Mouse (Mus musculus): ENCODE results near the gene Pex16.
"Not testable (repeated sequence)": the region's sequence is repeated elsewhere in the genome, so short reads cannot be mapped to it uniquely, and the experiment has no call there.

Gene Pex16

GRCm38 (mm10) chr2:92386821-92387570, 12.5 kb downstream of the Pex16 start:
- DNase-seq (ENCODE audit: inconsistent age in 2 of 2, low spot score in 1 of 2) = peak in 1 of 2 experiments; percentile 46

- no peak for DNase-seq (ENCODE audit: inconsistent age in 2 of 2, low spot score in 1 of 2)
Observed at GRCm38 (mm10) chr2:92387646-92388045, 13.2 kb downstream of the Pex16 start.

DNA sequence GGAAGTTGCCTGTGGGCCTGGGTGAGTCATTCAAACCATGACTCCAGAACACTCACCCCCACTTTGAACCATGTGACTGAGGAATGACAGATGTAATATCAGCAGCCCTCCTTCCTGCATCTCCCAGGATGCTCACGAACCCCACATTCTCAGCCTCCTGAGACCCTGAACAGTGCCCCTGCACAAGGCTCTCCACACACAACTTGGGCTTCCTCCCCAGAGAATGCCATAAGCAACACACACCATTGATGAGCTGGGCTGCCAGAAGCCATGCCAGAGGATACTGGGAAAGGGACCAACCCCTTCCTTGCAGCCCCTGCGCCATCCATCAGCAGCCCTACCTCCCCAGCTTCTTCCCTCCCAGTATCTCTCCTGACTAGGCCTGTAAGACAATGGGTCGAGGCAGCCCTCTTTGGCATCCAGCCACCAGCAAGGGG, 13.6 kb downstream of the Pex16 start:
- DNase-seq (ENCODE audit: inconsistent age in 2 of 2, low spot score in 1 of 2) = peak in 1 of 2 experiments; percentile 55

GRCm38 (mm10) chr2:92388891-92389641, 14.6 kb downstream of the Pex16 start:
- peak; percentile 92 to 96 for DNase-seq (ENCODE audit: inconsistent age in 2 of 2, low spot score in 1 of 2)

- no peak for DNase-seq (ENCODE audit: inconsistent age in 2 of 2, low spot score in 1 of 2)
Observed at GRCm38 (mm10) chr2:92389645-92390044, 15.2 kb downstream of the Pex16 start.

DNA sequence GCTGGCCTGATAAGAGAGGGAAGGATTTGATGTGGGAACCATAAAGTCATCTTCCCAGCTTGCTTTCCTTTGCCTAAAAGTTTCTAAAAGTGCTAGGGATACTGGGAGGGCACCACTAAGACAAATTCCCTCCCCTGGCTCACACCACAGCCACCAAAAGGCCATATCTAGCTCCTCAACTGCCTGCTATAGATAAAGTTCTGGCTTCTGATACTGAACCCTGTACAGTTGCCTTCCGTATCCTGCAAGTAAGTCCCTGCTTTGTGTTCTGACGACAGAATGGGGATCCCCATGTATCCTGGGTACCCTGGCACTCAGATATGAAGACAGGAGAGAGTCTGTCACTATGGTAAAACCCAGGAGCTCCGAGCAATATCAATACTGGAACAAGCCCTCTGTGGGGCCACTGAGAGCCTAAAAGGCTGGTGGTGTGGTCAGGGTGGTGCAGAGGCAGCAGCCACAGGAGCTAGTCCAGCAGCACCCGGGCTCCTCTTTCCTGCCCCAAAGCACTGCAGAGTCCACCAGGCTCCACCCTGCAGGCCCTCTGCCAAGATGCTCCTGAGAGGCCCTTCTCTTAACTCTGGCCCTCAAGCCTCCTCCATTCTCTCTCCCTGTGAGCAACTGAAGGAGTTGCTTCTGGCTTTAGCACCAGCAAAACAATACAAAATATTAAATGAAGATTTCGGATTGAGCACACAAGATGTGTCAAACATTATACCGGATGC, 15.9 kb downstream of the Pex16 start:
- DNase-seq (ENCODE audit: inconsistent age in 2 of 2, low spot score in 1 of 2) = no peak

GRCm38 (mm10) chr2:92391116-92391515, 16.6 kb downstream of the Pex16 start:
- DNase-seq (ENCODE audit: inconsistent age in 2 of 2, low spot score in 1 of 2) = no peak

GRCm38 (mm10) chr2:92391703-92392317, 17.3 kb downstream of the Pex16 start:
- DNase-seq (ENCODE audit: inconsistent age in 2 of 2, low spot score in 1 of 2) = no peak

GRCm38 (mm10) chr2:92392318-92393264, 18.1 kb downstream of the Pex16 start:
- DNase-seq (ENCODE audit: inconsistent age in 2 of 2, low spot score in 1 of 2) = no peak

GRCm38 (mm10) chr2:92395535-92395934, 21.1 kb downstream of the Pex16 start:
- no peak for DNase-seq (ENCODE audit: inconsistent age in 2 of 2, low spot score in 1 of 2)

DNA sequence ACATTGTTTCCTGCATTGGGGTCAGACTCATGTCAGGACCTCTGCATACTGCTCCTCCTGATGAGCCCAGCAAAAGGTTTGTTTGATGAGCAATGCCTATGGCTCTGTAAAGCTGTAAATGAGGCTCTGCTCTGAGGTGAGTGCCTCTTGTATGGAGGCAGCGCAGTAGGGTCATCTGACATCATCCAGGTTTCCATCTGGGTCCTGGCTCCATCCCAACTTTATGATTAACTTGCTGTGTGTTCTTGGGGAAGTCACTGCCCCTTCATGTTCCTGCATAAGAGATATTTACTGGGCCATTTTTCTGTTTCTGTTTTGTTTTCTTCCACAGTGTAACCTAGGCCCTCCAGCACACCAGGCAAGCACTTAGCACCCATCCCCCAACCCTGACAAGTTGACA, 23.0 kb downstream of the Pex16 start:
- no peak for DNase-seq (ENCODE audit: inconsistent age in 2 of 2, low spot score in 1 of 2)

DNA sequence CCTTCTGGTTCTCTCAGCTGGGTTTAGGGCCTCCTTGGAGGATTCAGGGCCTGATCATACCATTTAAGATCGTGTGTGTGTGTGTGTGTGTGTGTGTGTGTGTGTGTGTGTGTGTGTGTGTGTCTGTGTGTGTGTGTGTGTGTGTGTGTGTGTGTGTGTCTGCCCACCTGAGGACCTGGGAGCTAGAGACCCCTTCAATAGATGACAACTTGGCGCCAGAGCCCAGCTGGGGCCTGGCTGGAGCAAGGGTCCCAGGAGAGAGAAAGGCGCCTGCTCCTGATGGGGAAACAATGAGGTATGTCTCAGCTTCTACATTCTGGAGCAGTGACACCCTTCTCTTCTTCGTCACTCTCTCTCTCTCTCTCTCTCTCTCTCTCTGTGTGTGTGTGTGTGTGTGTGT, 25.4 kb downstream of the Pex16 start:
- not testable (repeated sequence) for DNase-seq (ENCODE audit: inconsistent age in 2 of 2, low spot score in 1 of 2)

- DNase-seq (ENCODE audit: inconsistent age in 2 of 2, low spot score in 1 of 2) = peak in 1 of 2 experiments; percentile 42
Observed at GRCm38 (mm10) chr2:92400682-92401081, 26.2 kb downstream of the Pex16 start.

DNA sequence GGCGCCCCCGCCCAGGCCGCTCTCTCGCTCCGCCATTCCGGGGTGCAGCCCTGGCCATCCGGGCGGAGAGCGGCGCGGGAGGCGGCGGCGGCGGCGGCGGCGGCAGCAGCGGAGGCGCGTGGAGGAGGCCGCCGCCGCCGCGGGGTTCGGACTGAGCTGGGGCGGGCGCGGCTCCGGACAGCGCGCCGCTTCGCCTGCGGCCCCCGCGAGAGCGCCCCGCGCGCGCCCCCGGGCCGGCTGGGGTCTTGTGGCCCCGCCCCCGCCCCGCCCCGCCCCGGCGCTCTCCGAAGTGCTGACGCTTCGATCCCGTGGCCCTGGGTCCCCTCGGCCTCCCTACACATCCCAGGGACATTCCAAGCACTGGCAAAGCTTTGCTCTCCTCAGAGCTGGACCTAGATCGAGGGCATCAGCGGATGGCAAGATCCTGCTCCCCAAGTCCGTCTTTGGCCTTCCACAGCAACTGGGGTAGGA, 26.6 kb downstream of the Pex16 start, which contains the start of gene Mapk8ip1:
TSS of gene Mapk8ip1 (minus strand) at position 173 of the 471 bp plus-strand sequence.
- no peak for DNase-seq (ENCODE audit: inconsistent age in 2 of 2, low spot score in 1 of 2)

DNA sequence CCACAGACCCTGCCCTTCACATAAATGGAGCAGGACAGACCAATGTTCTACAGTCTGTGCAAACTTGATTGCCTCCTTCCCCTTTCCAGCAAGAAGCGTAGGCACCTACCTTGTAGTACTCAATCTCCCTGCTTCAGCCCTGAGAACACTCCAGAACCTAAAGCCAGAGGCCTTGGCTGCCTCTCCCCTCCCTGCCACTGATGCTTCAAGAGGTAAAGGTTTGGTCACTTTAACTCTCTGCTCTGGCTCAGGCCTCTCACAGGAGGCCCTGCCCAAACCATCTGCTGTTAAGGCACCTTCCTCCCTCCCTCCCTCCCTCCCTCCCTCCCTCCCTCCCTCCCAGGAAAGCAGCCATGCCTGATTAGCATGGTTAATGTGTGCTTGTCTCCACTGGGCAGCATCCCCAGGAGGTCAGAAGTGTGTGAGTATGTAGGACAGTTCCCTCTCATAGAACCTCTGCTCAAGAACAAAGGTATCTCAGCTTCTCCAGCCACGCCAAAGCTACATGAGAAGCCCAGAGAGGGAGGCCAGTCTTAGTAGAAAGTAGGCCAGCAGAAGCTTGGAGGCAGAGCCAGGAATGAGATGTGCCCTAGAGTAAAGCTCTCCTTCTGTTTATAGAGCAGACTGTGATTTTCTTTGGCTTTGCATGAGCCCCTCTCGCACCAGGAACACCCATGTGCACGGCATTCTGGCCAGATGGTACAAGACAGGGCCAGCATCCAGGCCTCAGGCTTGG, 28.3 kb downstream of the Pex16 start:
- DNase-seq (ENCODE audit: inconsistent age in 2 of 2, low spot score in 1 of 2) = no peak

DNA sequence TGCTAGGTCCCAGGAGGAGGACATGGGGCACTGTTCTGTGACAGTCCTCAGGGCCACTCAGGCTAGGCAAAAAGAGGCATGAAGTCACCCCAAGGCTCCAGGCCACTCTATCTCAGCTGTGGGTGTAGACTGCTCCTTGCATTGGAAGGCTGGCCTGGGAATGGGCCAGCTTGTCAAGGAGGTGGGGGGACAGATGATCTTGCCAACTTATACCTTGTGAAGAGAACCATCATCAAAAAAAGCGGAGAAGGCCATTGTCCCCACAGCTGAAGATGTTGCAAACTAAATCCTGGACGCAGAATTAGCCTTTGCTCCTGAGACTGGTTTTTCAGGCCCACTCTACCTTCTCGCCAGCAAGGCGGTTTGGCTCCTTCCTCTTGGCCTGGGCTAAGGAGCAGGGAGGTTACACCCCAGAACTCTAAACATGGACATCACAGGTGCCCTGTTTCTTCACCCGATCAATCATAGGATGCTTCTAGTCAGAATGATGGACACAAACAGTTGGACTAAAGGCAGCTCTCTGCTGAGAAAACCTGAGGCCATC, 29.4 kb downstream of the Pex16 start:
- DNase-seq (ENCODE audit: inconsistent age in 2 of 2, low spot score in 1 of 2) = no peak

DNA sequence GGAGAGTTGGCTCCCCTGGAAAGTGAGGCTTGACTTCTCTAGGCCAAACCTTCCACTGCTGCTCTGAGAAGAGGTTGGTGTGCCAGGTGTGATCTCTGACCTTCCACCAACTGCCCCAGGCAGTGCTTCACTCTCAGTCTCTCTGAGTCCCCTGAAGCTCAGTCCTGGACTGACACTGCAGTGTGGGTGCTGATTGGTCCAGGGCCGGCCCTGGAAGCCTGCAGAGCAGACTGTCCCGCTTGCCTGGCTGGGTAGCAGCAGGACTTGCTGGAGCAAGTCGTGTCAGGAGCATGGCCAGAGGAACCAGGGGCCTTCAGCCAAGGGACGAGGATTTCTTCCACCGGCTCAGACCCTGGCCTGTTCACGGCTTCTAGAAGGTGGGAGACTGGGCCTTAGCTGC, 30.3 kb downstream of the Pex16 start:
- DNase-seq (ENCODE audit: inconsistent age in 2 of 2, low spot score in 1 of 2) = peak in 1 of 2 experiments; percentile 46

DNA sequence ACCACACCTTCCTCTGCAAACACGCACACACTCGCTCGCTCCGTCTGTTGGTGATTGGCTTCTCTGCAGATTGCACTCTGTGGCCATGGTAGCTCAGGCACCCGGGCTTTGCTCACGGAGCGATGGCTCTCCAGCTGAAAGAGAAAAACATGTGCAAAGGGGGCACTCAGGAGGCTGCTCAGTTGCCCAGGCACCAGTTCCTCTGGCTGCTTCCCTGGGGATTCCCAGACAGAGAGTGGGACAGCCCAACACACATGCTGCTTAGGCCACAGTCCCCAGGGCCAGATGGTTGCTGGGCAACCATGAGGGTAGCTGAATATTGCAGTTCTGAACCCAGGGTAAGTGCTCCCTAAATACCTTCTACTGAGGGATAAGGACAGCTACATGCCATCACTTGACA, 31.2 kb downstream of the Pex16 start:
- DNase-seq (ENCODE audit: inconsistent age in 2 of 2, low spot score in 1 of 2) = no peak

All from adrenal gland, adult (tissue).